Mouse (Mus musculus): ENCODE data around the gene Mtrf1l. TPM values are rescaled to one million over a fixed set of nuclear protein-coding genes. Genes with fewer than 3 reads are reported as not detected.
A peak's percentile ranks its signal among the peaks of the same experiment; 100 is the strongest.

Gene Mtrf1l
- total RNA-seq, 1 experiment: 7.0 TPM

DNA sequence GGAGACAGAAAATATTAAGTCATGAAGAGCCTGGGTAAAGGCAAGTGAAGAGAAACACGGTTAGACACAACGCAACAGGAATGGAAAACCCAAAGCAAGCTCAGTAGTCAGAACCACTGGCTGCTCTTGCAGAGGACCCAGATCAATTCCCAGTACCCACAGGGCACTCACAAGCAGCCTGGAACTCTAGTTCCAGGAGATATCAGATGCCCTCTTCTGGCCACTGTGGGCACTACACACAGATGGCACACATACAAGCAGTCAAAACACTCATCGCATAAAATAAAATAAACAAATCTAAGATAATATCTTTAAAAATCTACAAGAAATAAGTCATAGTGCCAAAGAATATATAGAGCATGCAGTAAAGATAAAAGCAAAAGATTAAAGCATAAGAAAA lies 39.0 kb upstream of the Mtrf1l start:
- Histone ChIP-seq H3K9me3 (ENCODE audit: control insufficient read depth, insufficient read depth, low read depth, low read length) (no peaks in the 10 kb centered on the region), H3K9ac (ENCODE audit: insufficient read depth, low read depth, low read length, poor library complexity, severe bottlenecking) (no peak overlapping the region), H3K4me3 (ENCODE audit: insufficient read depth in 1 of 2, low read depth in 1 of 2, low read length in 2 of 2, poor library complexity in 1 of 2, severe bottlenecking in 1 of 2) (no peak overlapping the region), H3K36me3 (ENCODE audit: control insufficient read depth, insufficient read depth, low read length, poor library complexity, severe bottlenecking) (no peaks in the 10 kb centered on the region), H3K27ac (ENCODE audit: insufficient read depth, low read depth, low read length, poor library complexity, severe bottlenecking) (no peak overlapping the region), H3K4me1 (ENCODE audit: control insufficient read depth in 2 of 2, insufficient read depth in 2 of 2, low read length in 2 of 2, poor library complexity in 1 of 2) (peaks cover 0 to 4% of the 10 kb centered on the region in 2 experiments; a peak in 3 of 4 replicates)
- TF ChIP-seq ZC3H11A (IDR thresholded peaks at IDR 0.05; ENCODE audit: borderline replicate concordance, low read depth, low read length): no peak
- no peak for TF ChIP-seq CHD2 (IDR thresholded peaks at IDR 0.05; ENCODE audit: low read depth, low read length)
- no peak for TF ChIP-seq ZNF384 (IDR thresholded peaks at IDR 0.05; ENCODE audit: low read depth, low read length)
- TF ChIP-seq MAFK (IDR thresholded peaks at IDR 0.05; ENCODE audit: insufficient read depth, low read depth, low read length): no peak
- TF ChIP-seq HCFC1 (IDR thresholded peaks at IDR 0.05; ENCODE audit: borderline replicate concordance, insufficient read depth, low read length): no peak
- no peak for DNase-seq (ENCODE audit: low read depth, low spot score)
- in situ Hi-C loops (cut with MboI; ENCODE audit: low sequenced_read_pairs in 2 of 2, unreplicated experiment in 2 of 2): no loop called here

DNA sequence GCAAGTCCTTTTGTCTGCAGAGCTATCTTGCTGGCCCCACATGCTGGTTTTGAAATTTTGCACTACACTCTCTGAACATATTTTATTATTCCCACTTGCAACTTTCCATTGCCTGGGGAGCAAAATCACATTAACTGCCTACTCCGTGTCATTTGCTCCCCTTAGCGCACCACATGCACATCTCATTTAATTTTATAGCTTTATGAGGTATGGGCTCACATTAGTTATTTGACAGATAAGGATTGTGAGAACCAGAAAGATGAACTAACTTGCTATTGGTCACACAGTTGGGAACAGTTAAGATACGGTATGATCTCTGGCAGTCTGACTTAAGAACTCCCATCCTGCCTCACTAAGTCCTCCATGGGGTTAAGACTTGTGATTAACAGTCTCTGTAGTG lies 37.1 kb upstream of the Mtrf1l start:
- H3K4me3 ChIP-seq (ENCODE audit: insufficient read depth in 1 of 2, low read depth in 1 of 2, low read length in 2 of 2, poor library complexity in 1 of 2, severe bottlenecking in 1 of 2): no peak overlapping the region
- no peak overlapping the region for H3K27ac ChIP-seq (ENCODE audit: insufficient read depth, low read depth, low read length, poor library complexity, severe bottlenecking)
- DNase-seq (ENCODE audit: low read depth, low spot score): no peak
- no peak overlapping the region for H3K9ac ChIP-seq (ENCODE audit: insufficient read depth, low read depth, low read length, poor library complexity, severe bottlenecking)
- no peaks in the 10 kb centered on the region for H3K36me3 ChIP-seq (ENCODE audit: control insufficient read depth, insufficient read depth, low read length, poor library complexity, severe bottlenecking)
- TF ChIP-seq ZC3H11A (IDR thresholded peaks at IDR 0.05; ENCODE audit: borderline replicate concordance, low read depth, low read length): no peak
- no peak for TF ChIP-seq MAFK (IDR thresholded peaks at IDR 0.05; ENCODE audit: insufficient read depth, low read depth, low read length)
- no peak for TF ChIP-seq HCFC1 (IDR thresholded peaks at IDR 0.05; ENCODE audit: borderline replicate concordance, insufficient read depth, low read length)
- TF ChIP-seq ZNF384 (IDR thresholded peaks at IDR 0.05; ENCODE audit: low read depth, low read length): no peak
- H3K4me1 ChIP-seq (ENCODE audit: control insufficient read depth in 2 of 2, insufficient read depth in 2 of 2, low read length in 2 of 2, poor library complexity in 1 of 2): peaks cover 0 to 6% of the 10 kb centered on the region in 2 experiments; a peak in 3 of 4 replicates
- in situ Hi-C loops (cut with MboI; ENCODE audit: low sequenced_read_pairs in 2 of 2, unreplicated experiment in 2 of 2): no loop called here
- no peaks in the 10 kb centered on the region for H3K9me3 ChIP-seq (ENCODE audit: control insufficient read depth, insufficient read depth, low read depth, low read length)

DNA sequence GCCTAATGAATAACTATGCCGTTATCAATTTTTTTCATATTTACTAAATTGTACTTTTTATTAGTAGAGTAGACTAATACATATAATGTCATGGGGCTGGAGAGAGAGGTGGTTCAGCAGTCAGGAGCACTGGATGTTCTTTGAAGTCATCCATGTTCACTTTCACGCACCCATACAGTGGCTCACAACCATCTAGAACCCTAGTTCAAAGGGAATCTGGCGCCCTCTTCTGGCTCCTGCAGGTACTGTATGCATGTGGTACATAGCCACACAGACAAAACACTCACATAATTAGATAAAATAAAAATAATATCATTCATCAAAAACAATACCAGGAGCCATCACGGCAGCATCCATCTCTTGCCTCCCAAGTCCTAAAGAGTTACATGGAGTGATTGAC lies 36.0 kb upstream of the Mtrf1l start:
- no peaks in the 10 kb centered on the region for H3K36me3 ChIP-seq (ENCODE audit: control insufficient read depth, insufficient read depth, low read length, poor library complexity, severe bottlenecking)
- in situ Hi-C loops (cut with MboI; ENCODE audit: low sequenced_read_pairs in 2 of 2, unreplicated experiment in 2 of 2): no loop called here
- no peaks in the 10 kb centered on the region for H3K9me3 ChIP-seq (ENCODE audit: control insufficient read depth, insufficient read depth, low read depth, low read length)
- peaks cover 0 to 6% of the 10 kb centered on the region in 2 experiments; a peak in 3 of 4 replicates for H3K4me1 ChIP-seq (ENCODE audit: control insufficient read depth in 2 of 2, insufficient read depth in 2 of 2, low read length in 2 of 2, poor library complexity in 1 of 2)
- DNase-seq (ENCODE audit: low read depth, low spot score): peak; percentile 34
- no peak overlapping the region for H3K4me3 ChIP-seq (ENCODE audit: insufficient read depth in 1 of 2, low read depth in 1 of 2, low read length in 2 of 2, poor library complexity in 1 of 2, severe bottlenecking in 1 of 2)
- no peak for TF ChIP-seq ZC3H11A (IDR thresholded peaks at IDR 0.05; ENCODE audit: borderline replicate concordance, low read depth, low read length)
- no peak for TF ChIP-seq CHD2 (IDR thresholded peaks at IDR 0.05; ENCODE audit: low read depth, low read length)
- TF ChIP-seq HCFC1 (IDR thresholded peaks at IDR 0.05; ENCODE audit: borderline replicate concordance, insufficient read depth, low read length): no peak
- TF ChIP-seq MAFK (IDR thresholded peaks at IDR 0.05; ENCODE audit: insufficient read depth, low read depth, low read length): no peak
- no peak for TF ChIP-seq ZNF384 (IDR thresholded peaks at IDR 0.05; ENCODE audit: low read depth, low read length)
- no peak overlapping the region for H3K27ac ChIP-seq (ENCODE audit: insufficient read depth, low read depth, low read length, poor library complexity, severe bottlenecking)
- H3K9ac ChIP-seq (ENCODE audit: insufficient read depth, low read depth, low read length, poor library complexity, severe bottlenecking): no peak overlapping the region

DNA sequence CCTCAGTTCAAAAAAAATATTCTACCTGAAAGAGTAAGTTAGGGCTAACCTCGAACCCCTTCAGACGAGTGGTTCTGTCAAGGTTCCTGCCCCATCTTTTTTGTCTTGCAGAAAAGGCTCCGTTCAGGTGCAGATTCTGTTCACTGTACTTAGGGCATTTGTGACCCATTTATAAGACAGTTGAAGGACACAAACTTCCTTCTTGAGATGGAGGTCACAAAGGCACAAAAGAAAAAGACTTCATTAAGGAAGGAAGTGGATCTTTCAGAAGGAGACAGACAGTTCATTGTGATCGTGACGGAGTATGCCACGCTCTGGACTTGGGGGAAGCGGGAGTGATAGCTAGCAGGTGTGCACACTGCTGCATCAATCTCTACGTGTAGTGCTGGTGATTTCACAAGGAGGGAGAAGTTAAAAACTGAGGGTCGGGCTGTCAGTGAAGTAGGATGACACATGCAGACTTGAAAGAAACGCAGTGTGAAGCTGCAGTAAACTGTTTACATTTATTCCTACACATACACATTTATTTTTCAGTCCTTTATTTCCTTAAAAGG lies 34.4 kb upstream of the Mtrf1l start:
- H3K4me1 ChIP-seq (ENCODE audit: control insufficient read depth in 2 of 2, insufficient read depth in 2 of 2, low read length in 2 of 2, poor library complexity in 1 of 2): peaks cover 0 to 6% of the 10 kb centered on the region in 2 experiments; a peak in 3 of 4 replicates
- H3K9me3 ChIP-seq (ENCODE audit: control insufficient read depth, insufficient read depth, low read depth, low read length): no peaks in the 10 kb centered on the region
- H3K4me3 ChIP-seq (ENCODE audit: insufficient read depth in 1 of 2, low read depth in 1 of 2, low read length in 2 of 2, poor library complexity in 1 of 2, severe bottlenecking in 1 of 2): no peak overlapping the region
- DNase-seq (ENCODE audit: low read depth, low spot score): no peak
- TF ChIP-seq ZNF384 (IDR thresholded peaks at IDR 0.05; ENCODE audit: low read depth, low read length) (no peak), MAFK (IDR thresholded peaks at IDR 0.05; ENCODE audit: insufficient read depth, low read depth, low read length) (no peak), ZC3H11A (IDR thresholded peaks at IDR 0.05; ENCODE audit: borderline replicate concordance, low read depth, low read length) (no peak), HCFC1 (IDR thresholded peaks at IDR 0.05; ENCODE audit: borderline replicate concordance, insufficient read depth, low read length) (no peak), CHD2 (IDR thresholded peaks at IDR 0.05; ENCODE audit: low read depth, low read length) (no peak)
- no peak overlapping the region for H3K27ac ChIP-seq (ENCODE audit: insufficient read depth, low read depth, low read length, poor library complexity, severe bottlenecking)
- in situ Hi-C loops (cut with MboI; ENCODE audit: low sequenced_read_pairs in 2 of 2, unreplicated experiment in 2 of 2): no loop called here
- H3K36me3 ChIP-seq (ENCODE audit: control insufficient read depth, insufficient read depth, low read length, poor library complexity, severe bottlenecking): no peaks in the 10 kb centered on the region
- H3K9ac ChIP-seq (ENCODE audit: insufficient read depth, low read depth, low read length, poor library complexity, severe bottlenecking): no peak overlapping the region

Data from ES-E14 (cell line).